Mouse (Mus musculus) MEL (cell line): ENCODE results near the gene Mprip. TPM values are rescaled to one million over a fixed set of nuclear protein-coding genes. Genes with fewer than 3 reads are reported as not detected.

Experiments
- DNase-seq: peaks from one replicate; pipeline ENCODE4 v3.0.0; 2011; ENCODE audit warnings: low read depth, low spot score
- H3K27ac ChIP-seq: 2 replicates; pipeline ENCODE4 v1.5.1; 2012; ENCODE audit warnings: low read depth, mild to moderate bottlenecking, control low read depth, low read length, moderate library complexity; ENCODE audit not compliant: control insufficient read depth
- H3K27me3 ChIP-seq, 2 experiments: fragments of 150-350 bp in 1 of 2; sonication (generic) in 1 of 2; 2 replicates each; pipeline ENCODE4 v1.6.1; 2012; ENCODE audit warnings: low read length in 2 of 2, mild to moderate bottlenecking in 2 of 2, improper control_type of control experiment in 1 of 2, moderate library complexity in 1 of 2; ENCODE audit not compliant: insufficient read depth in 2 of 2, control insufficient read depth in 1 of 2
- H3K36me3 ChIP-seq, 2 experiments: 2 replicates each; pipeline ENCODE4 v1.6.1; 2012 to 2014; ENCODE audit warnings: low read length in 2 of 2, improper control_type of control experiment in 1 of 2, inconsistent platforms in 1 of 2, mild to moderate bottlenecking in 1 of 2; ENCODE audit not compliant: insufficient read depth in 2 of 2, control insufficient read depth in 1 of 2
- H3K4me1 ChIP-seq, 2 experiments: fragments of 150-350 bp in 1 of 2; sonication (generic) in 1 of 2; 2 replicates each; pipeline ENCODE4 v1.6.1; 2012; ENCODE audit warnings: low read length in 2 of 2, improper control_type of control experiment in 1 of 2, mild to moderate bottlenecking in 1 of 2; ENCODE audit not compliant: insufficient read depth in 2 of 2, control insufficient read depth in 1 of 2
- H3K4me3 ChIP-seq, 2 experiments: fragments of 150-350 bp in 1 of 2; sonication (generic) in 1 of 2; 2 replicates each; pipeline ENCODE4 v1.5.1; 2012; ENCODE audit warnings: low read depth in 2 of 2, low read length in 2 of 2, mild to moderate bottlenecking in 2 of 2, moderate library complexity in 2 of 2, control low read depth in 1 of 2, improper control_type of control experiment in 1 of 2; ENCODE audit not compliant: control insufficient read depth in 1 of 2, insufficient read depth in 1 of 2
- H3K79me2 ChIP-seq: 2 replicates; pipeline ENCODE4 v1.6.1; 2012; ENCODE audit warnings: mild to moderate bottlenecking, low read length, moderate library complexity; ENCODE audit not compliant: control insufficient read depth, poor library complexity, insufficient read depth
- H3K9ac ChIP-seq: 2 replicates; pipeline ENCODE4 v1.6.1; 2012; ENCODE audit warnings: low read depth, mild to moderate bottlenecking, control low read depth, low read length, moderate library complexity; ENCODE audit not compliant: control insufficient read depth, poor library complexity, severe bottlenecking
- H3K9me3 ChIP-seq: fragments of 150-350 bp; sonication (generic); replicated peaks from 2 replicates; pipeline ENCODE4 v1.6.1; 2012; ENCODE audit warnings: mild to moderate bottlenecking, low read length, improper control_type of control experiment, moderate library complexity; ENCODE audit not compliant: insufficient read depth
- CHD2 ChIP-seq: IDR thresholded peaks from 2 replicates; pipeline ENCODE4 v1.6.1; 2011; ENCODE audit warnings: low read length, improper control_type of control experiment
- CTCF ChIP-seq, 3 experiments: IDR thresholded peaks in 2 of 3; conservative IDR thresholded peaks in 1 of 3; 2 replicates each; pipeline ENCODE4 v1.5.1; 2011 to 2012; ENCODE audit warnings: low read length in 3 of 3, low read depth in 2 of 3, mild to moderate bottlenecking in 2 of 3, improper control_type of control experiment in 1 of 3, inconsistent platforms in 1 of 3, mixed read lengths in 1 of 3, moderate library complexity in 1 of 3; ENCODE audit not compliant: control insufficient read depth in 1 of 3, insufficient read depth in 1 of 3, poor library complexity in 1 of 3, severe bottlenecking in 1 of 3
- EP300 ChIP-seq, 2 experiments: IDR thresholded peaks; 2 replicates each; pipeline ENCODE4 v1.6.1; 2011; ENCODE audit warnings: improper control_type of control experiment in 2 of 2, low read length in 2 of 2, low read depth in 1 of 2, mild to moderate bottlenecking in 1 of 2
- ETS1 ChIP-seq: IDR thresholded peaks from 2 replicates; pipeline ENCODE4 v1.6.1; 2012; ENCODE audit warnings: low read depth, mild to moderate bottlenecking, inconsistent platforms, low read length, improper control_type of control experiment, moderate library complexity
- GATA1 ChIP-seq: IDR thresholded peaks from 2 replicates; pipeline ENCODE4 v1.6.1; 2011; ENCODE audit warnings: low read depth, low read length, improper control_type of control experiment
- JUND ChIP-seq: IDR thresholded peaks from 2 replicates; pipeline ENCODE4 v1.6.1; 2011; ENCODE audit warnings: low read depth, mild to moderate bottlenecking, improper control_type of control experiment, low read length
- MAX ChIP-seq: IDR thresholded peaks from 2 replicates; pipeline ENCODE4 v1.6.1; 2011; ENCODE audit warnings: low read length, improper control_type of control experiment
- MAZ ChIP-seq: IDR thresholded peaks from 2 replicates; pipeline ENCODE4 v1.6.1; 2012; ENCODE audit warnings: low read depth, mild to moderate bottlenecking, inconsistent platforms, low read length, improper control_type of control experiment
- MEF2A ChIP-seq: IDR thresholded peaks from 2 replicates; pipeline ENCODE4 v1.6.1; 2014; ENCODE audit warnings: low read depth, mild to moderate bottlenecking, inconsistent platforms, low read length, improper control_type of control experiment; ENCODE audit not compliant: poor library complexity, insufficient replicate concordance, severe bottlenecking; ENCODE audit errors: extremely low read depth
- MYB ChIP-seq: IDR thresholded peaks from 2 replicates; pipeline ENCODE4 v1.6.1; 2011; ENCODE audit warnings: mild to moderate bottlenecking, low read depth, low read length, improper control_type of control experiment
- MYC ChIP-seq: IDR thresholded peaks from 2 replicates; pipeline ENCODE4 v1.6.1; 2011; ENCODE audit warnings: low read depth, mild to moderate bottlenecking, low read length, improper control_type of control experiment, moderate library complexity
- NELFE ChIP-seq: IDR thresholded peaks from 2 replicates; pipeline ENCODE4 v1.6.1; 2011; ENCODE audit warnings: low read depth, low read length, improper control_type of control experiment
- NRF1 ChIP-seq: IDR thresholded peaks from 2 replicates; pipeline ENCODE4 v1.6.1; 2014; ENCODE audit warnings: low read depth, mild to moderate bottlenecking, inconsistent platforms, low read length, improper control_type of control experiment, moderate library complexity; ENCODE audit not compliant: poor library complexity, insufficient read depth, severe bottlenecking
- POLR2AphosphoS5 ChIP-seq: IDR thresholded peaks from 2 replicates; pipeline ENCODE4 v1.6.1; 2012; ENCODE audit warnings: low read depth, borderline replicate concordance, mild to moderate bottlenecking, inconsistent platforms, low read length, moderate library complexity, mixed read lengths
- RAD21 ChIP-seq: IDR thresholded peaks from 2 replicates; pipeline ENCODE4 v1.6.1; 2011; ENCODE audit warnings: mild to moderate bottlenecking, low read depth, low read length, improper control_type of control experiment
- SIN3A ChIP-seq: IDR thresholded peaks from 2 replicates; pipeline ENCODE4 v1.6.1; 2012; ENCODE audit warnings: low read length, improper control_type of control experiment, inconsistent platforms
- TAL1 ChIP-seq: IDR thresholded peaks from 2 replicates; pipeline ENCODE4 v1.6.1; 2012; ENCODE audit warnings: mild to moderate bottlenecking, inconsistent platforms, low read length, moderate library complexity, mixed read lengths
- TBP ChIP-seq: IDR thresholded peaks from 2 replicates; pipeline ENCODE4 v1.8.0; 2011; ENCODE audit warnings: low read depth, low read length, improper control_type of control experiment
- TCF12 ChIP-seq: IDR thresholded peaks from 2 replicates; pipeline ENCODE4 v1.6.1; 2014; ENCODE audit warnings: low read depth, mild to moderate bottlenecking, inconsistent platforms, low read length, improper control_type of control experiment, moderate library complexity
- UBTF ChIP-seq: IDR thresholded peaks from 2 replicates; pipeline ENCODE4 v1.6.1; 2012; ENCODE audit warnings: low read depth, mild to moderate bottlenecking, inconsistent platforms, low read length, improper control_type of control experiment, moderate library complexity, borderline replicate concordance; ENCODE audit not compliant: insufficient read depth
- USF1 ChIP-seq: IDR thresholded peaks from 2 replicates; pipeline ENCODE4 v1.6.1; 2014; ENCODE audit warnings: low read depth, mild to moderate bottlenecking, inconsistent platforms, low read length, improper control_type of control experiment, moderate library complexity
- USF2 ChIP-seq, 2 experiments: IDR thresholded peaks; 2 replicates each; pipeline ENCODE4 v1.6.1; 2011 to 2012; ENCODE audit warnings: improper control_type of control experiment in 2 of 2, low read length in 2 of 2, borderline replicate concordance in 1 of 2, inconsistent platforms in 1 of 2, low read depth in 1 of 2, mild to moderate bottlenecking in 1 of 2; ENCODE audit not compliant: insufficient read depth in 1 of 2
- ZC3H11A ChIP-seq: IDR thresholded peaks from 2 replicates; pipeline ENCODE4 v1.6.1; 2012; ENCODE audit warnings: low read depth, mild to moderate bottlenecking, inconsistent platforms, low read length, improper control_type of control experiment
- ZMIZ1 ChIP-seq: IDR thresholded peaks from 2 replicates; pipeline ENCODE4 v1.6.1; 2012; ENCODE audit warnings: low read depth, mild to moderate bottlenecking, inconsistent platforms, low read length, improper control_type of control experiment, moderate library complexity
- ZNF384 ChIP-seq: IDR thresholded peaks from 2 replicates; pipeline ENCODE4 v1.6.1; 2012; ENCODE audit warnings: low read depth, mild to moderate bottlenecking, inconsistent platforms, low read length, improper control_type of control experiment
- polyA plus RNA-seq, 2 experiments: library from polyadenylated mRNA; stranded (reverse) in 1 of 2; unstranded in 1 of 2; fragments of >175 nt in 1 of 2; fragments of >200 nt in 1 of 2; gene quantifications; 2 replicates each; pipeline versions ENCODE4 v1.2.1 to v1.2.4; 2012; ENCODE audit warnings: low replicate concordance in 2 of 2, low read depth in 1 of 2; ENCODE audit not compliant: insufficient read length in 2 of 2, insufficient read depth in 1 of 2, missing spikeins in 1 of 2
- total RNA-seq: library from RNA; depleted of rRNA; stranded (reverse); fragments of 300-350 nt; gene quantifications from 2 replicates; pipeline ENCODE4 v1.2.3, GENCODE M21; 2012

Mprip gene
- total and polyA plus RNA-seq, 3 experiments, result 103 to 174 (median 142) TPM

GRCm38 (mm10) chr11:59815482-59816065, 154.5 kb downstream of the Mprip start:
- peaks cover 3 to 6% of the 10 kb centered on the region in 2 experiments; a peak in 2 of 4 replicates for H3K4me1 ChIP-seq
- no peak overlapping the region for H3K4me3 ChIP-seq
- no peaks in the 10 kb centered on the region for H3K9me3 ChIP-seq
- TF ChIP-seq ZC3H11A (no peak), ZNF384 (no peak), MAX (no peak), TCF12 (no peak), RAD21 (no peak), ETS1 (no peak)
- H3K27ac ChIP-seq, result no peak overlapping the region
- H3K9ac ChIP-seq, result no peak overlapping the region
- H3K36me3 ChIP-seq, result peaks cover 2 to 19% of the 10 kb centered on the region in 2 experiments
- H3K79me2 ChIP-seq, result no peaks in the 10 kb centered on the region
- no peaks in the 10 kb centered on the region for H3K27me3 ChIP-seq
- DNase-seq, result no peak

- Histone ChIP-seq H3K79me2 (no peaks in the 10 kb centered on the region), H3K4me3 (no peak overlapping the region), H3K9ac (no peak overlapping the region), H3K27me3 (no peaks in the 10 kb centered on the region), H3K9me3 (no peaks in the 10 kb centered on the region), H3K36me3 (peaks cover 0 to 30% of the 10 kb centered on the region in 2 experiments; a peak in 3 of 4 replicates), H3K4me1 (no peaks in the 10 kb centered on the region), H3K27ac (no peak overlapping the region)
- DNase-seq, result no peak
- TF ChIP-seq CHD2 (no peak), MYB (no peak), RAD21 (no peak), ZMIZ1 (no peak), ZNF384 (no peak), ETS1 (no peak), MEF2A (no peak), TBP (no peak), JUND (no peak), SIN3A (no peak)
These were observed 156.8 kb downstream of the Mprip start for GRCm38 (mm10) chr11:59817916-59818315.

GRCm38 (mm10) chr11:59821625-59822024, 160.5 kb downstream of the Mprip start:
- no peaks in the 10 kb centered on the region for H3K9me3 ChIP-seq
- H3K36me3 ChIP-seq, result peaks cover 0 to 57% of the 10 kb centered on the region in 2 experiments; a peak in 3 of 4 replicates
- no peaks in the 10 kb centered on the region for H3K79me2 ChIP-seq
- H3K4me3 ChIP-seq, result no peak overlapping the region
- H3K9ac ChIP-seq, result no peak overlapping the region
- no peaks in the 10 kb centered on the region for H3K4me1 ChIP-seq
- DNase-seq, result no peak
- H3K27me3 ChIP-seq, result no peaks in the 10 kb centered on the region
- H3K27ac ChIP-seq, result no peak overlapping the region
- TF ChIP-seq NELFE, result no peak
- TF ChIP-seq TCF12, result no peak
- no peak for TF ChIP-seq TAL1
- TF ChIP-seq GATA1, result no peak
- TF ChIP-seq NRF1, result no peak
- no peak for TF ChIP-seq MYC
- no peak for TF ChIP-seq USF1
- TF ChIP-seq MAZ, result no peak
- TF ChIP-seq CTCF (IDR thresholded peaks at IDR 0.05 in 2 of 3, conservative IDR thresholded peaks at IDR 0.05 in 1 of 3; ENCODE audit: control insufficient read depth in 1 of 3, insufficient read depth in 1 of 3, low read depth in 2 of 3, low read length in 3 of 3, poor library complexity in 1 of 3, severe bottlenecking in 1 of 3), result no peak
- TF ChIP-seq ZNF384, result no peak
- TF ChIP-seq EP300 (IDR thresholded peaks at IDR 0.05; ENCODE audit: low read depth in 1 of 2, low read length in 2 of 2), result no peak
- no peak for TF ChIP-seq POLR2AphosphoS5
- TF ChIP-seq USF2 (IDR thresholded peaks at IDR 0.05; ENCODE audit: borderline replicate concordance in 1 of 2, insufficient read depth in 1 of 2, low read depth in 1 of 2, low read length in 2 of 2), result no peak
- no peak for TF ChIP-seq ZMIZ1
- TF ChIP-seq UBTF, result no peak
